Mouse (Mus musculus) midbrain, postnatal 0 days (tissue): ENCODE results near the gene Ftl1. TPM values are rescaled to one million over a fixed set of nuclear protein-coding genes. Genes with fewer than 3 reads are reported as not detected.

Experiments used
- ATAC-seq: fragments of 200-750 bp; cut with Nextera tagmentation; 2 replicates; pipeline ENCODE4 v1.8.0; 2017; ENCODE audit warnings: moderate number of reproducible peaks, mild to moderate bottlenecking, moderate TSS enrichment, moderate library complexity; ENCODE audit not compliant: low FRiP score
- DNase-seq: peaks from one replicate; pipeline ENCODE4 v3.0.0-alpha.2; 2015; ENCODE audit warnings: low spot score
- H3K27ac ChIP-seq: fragments of 300-500 bp; sonication (generic); 2 replicates; pipeline ENCODE4 v1.5.1; 2014; ENCODE audit warnings: low read depth, mild to moderate bottlenecking, low read length, mixed read lengths
- H3K27me3 ChIP-seq: fragments of 300-500 bp; sonication (generic); 2 replicates; pipeline ENCODE4 v1.6.1; 2014; ENCODE audit warnings: low read length, control low read depth, mixed read lengths; ENCODE audit not compliant: insufficient read depth
- H3K36me3 ChIP-seq: fragments of 300-500 bp; sonication (generic); 2 replicates; pipeline ENCODE4 v1.6.1; 2014; ENCODE audit warnings: low read length, control low read depth, mixed read lengths; ENCODE audit not compliant: insufficient read depth
- H3K4me1 ChIP-seq: fragments of 300-500 bp; sonication (generic); 2 replicates; pipeline ENCODE4 v1.6.1; 2014; ENCODE audit warnings: mild to moderate bottlenecking, control low read depth, antibody characterized with exemption, low read length, mixed read lengths; ENCODE audit not compliant: insufficient read depth
- H3K4me2 ChIP-seq: fragments of 300-500 bp; sonication (generic); 2 replicates; pipeline ENCODE4 v1.6.1; 2014; ENCODE audit warnings: low read depth, mild to moderate bottlenecking, low read length, mixed read lengths; ENCODE audit not compliant: poor library complexity, severe bottlenecking
- H3K4me3 ChIP-seq: fragments of 300-500 bp; sonication (generic); 2 replicates; pipeline ENCODE4 v1.5.1; 2014; ENCODE audit warnings: low read depth, mild to moderate bottlenecking, low read length, moderate library complexity
- H3K9ac ChIP-seq: fragments of 300-500 bp; sonication (generic); replicated peaks from 2 replicates; pipeline ENCODE4 v1.6.1; 2014; ENCODE audit warnings: mild to moderate bottlenecking, low read length, moderate library complexity, mixed read lengths; ENCODE audit not compliant: poor library complexity, severe bottlenecking
- H3K9me3 ChIP-seq: fragments of 300-500 bp; sonication (generic); 2 replicates; pipeline ENCODE4 v1.6.1; 2016; ENCODE audit warnings: low read length, control low read depth
- CTCF ChIP-seq: IDR thresholded peaks from 2 replicates; pipeline ENCODE4 v1.5.1; 2016; ENCODE audit warnings: antibody characterized with exemption, mild to moderate bottlenecking
- WGBS: fragments of 180-500 bp; shearing (Covaris S2); extraction: QIAGEN DNeasy Blood & Tissue Kit; methylation state at CpG from one replicate; pipeline ENCODE4 v1.1.7; 2014; 5-methylcytosine and 5-hydroxymethylcytosine counted together
- polyA plus RNA-seq: library from polyadenylated mRNA; unstranded; fragments of >200 nt; fragmentation: Nextera tagmentation; extraction: Ambion mirVana; gene quantifications from 2 replicates; pipeline ENCODE4 v1.2.1, GENCODE M21; 2015
- total RNA-seq: library from RNA; depleted of rRNA; stranded (reverse); fragments of >200 nt; gene quantifications from 2 replicates; pipeline ENCODE4 v1.2.3, GENCODE M21; 2014

Gene Ftl1
- total and polyA plus RNA-seq, 2 experiments from 2014 or later, result 2,428 to 4,797 TPM

DNA sequence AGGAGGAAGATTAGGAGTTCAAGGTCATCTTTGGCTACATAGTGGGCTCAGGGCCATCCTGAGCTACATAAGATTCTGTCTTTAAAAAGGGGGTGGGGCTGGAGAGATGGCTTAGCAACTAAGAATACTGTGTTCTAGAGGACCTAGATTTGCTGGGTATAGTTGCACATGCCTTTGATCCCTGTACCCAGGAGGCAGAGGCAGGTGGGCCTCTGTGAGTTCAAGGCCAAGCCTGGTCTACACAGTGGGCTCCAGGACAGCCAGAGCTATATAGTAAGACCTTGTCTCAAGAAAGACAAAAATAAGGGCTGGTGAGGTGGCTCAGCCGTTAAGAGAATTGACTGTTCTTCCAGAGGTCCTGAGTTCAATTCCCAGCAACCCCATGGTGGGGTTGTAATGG lies 9.7 kb downstream of the Ftl1 start:
- no peaks in the 10 kb centered on the region for H3K4me1 ChIP-seq
- ATAC-seq, result no peak

DNA sequence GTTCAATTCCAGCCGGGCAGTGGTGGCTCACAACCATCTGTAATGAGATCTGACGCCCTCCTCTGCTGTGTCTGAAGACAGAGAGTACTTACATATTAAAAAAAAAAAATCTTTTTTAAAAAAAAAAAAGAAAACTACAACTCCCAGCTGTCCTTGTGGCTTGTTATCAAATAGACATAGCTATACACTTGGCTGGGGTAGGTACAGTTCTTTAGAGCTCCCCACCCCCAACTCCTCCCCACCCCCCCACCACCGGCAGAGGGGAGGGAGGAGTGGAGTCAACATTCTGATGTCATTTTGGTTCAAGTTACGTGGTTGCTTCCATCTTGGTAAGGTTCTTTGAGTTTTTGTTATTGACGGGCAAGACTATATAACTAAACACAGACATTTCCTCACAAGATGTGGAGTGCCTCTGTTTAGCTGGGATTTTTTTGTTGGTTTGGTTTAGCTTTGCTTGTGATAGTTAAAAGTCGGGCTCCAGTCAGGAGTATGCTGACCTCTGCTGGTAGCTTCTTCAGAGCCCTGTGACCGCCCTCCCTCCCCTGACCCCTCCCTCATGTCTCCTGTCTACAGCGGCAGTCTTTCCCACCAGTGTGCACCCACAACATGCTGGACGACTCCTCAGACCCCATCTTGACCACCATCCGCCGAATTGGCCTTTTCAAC lies 12.2 kb downstream of the Ftl1 start:
- no peaks in the 10 kb centered on the region for H3K27me3 ChIP-seq
- no peaks in the 10 kb centered on the region for H3K4me1 ChIP-seq
- peak; percentile 55 for DNase-seq
- no peak overlapping the region for H3K9ac ChIP-seq
- 42% methylated on average over 11 of the region's 11 CpGs for WGBS
- no peak overlapping the region for H3K27ac ChIP-seq
- ATAC-seq, result no peak
- peak; percentile 70 for TF ChIP-seq CTCF
- H3K9me3 ChIP-seq, result no peaks in the 10 kb centered on the region
- peaks cover 23% of the 10 kb centered on the region for H3K36me3 ChIP-seq
- H3K4me3 ChIP-seq, result no peak overlapping the region
- H3K4me2 ChIP-seq, result no peak overlapping the region

More for the DNA sequence above, 9.7 kb downstream of the Ftl1 start:
- no peak overlapping the region for H3K27ac ChIP-seq
- 96% methylated on average over 1 of the region's 1 CpGs for WGBS
- no peak for TF ChIP-seq CTCF
- no peaks in the 10 kb centered on the region for H3K9me3 ChIP-seq
- no peak overlapping the region for H3K9ac ChIP-seq
- peaks cover 20% of the 10 kb centered on the region for H3K36me3 ChIP-seq
- no peak overlapping the region for H3K4me2 ChIP-seq
- H3K4me3 ChIP-seq, result no peak overlapping the region
- H3K27me3 ChIP-seq, result no peaks in the 10 kb centered on the region
- DNase-seq, result no peak

DNA sequence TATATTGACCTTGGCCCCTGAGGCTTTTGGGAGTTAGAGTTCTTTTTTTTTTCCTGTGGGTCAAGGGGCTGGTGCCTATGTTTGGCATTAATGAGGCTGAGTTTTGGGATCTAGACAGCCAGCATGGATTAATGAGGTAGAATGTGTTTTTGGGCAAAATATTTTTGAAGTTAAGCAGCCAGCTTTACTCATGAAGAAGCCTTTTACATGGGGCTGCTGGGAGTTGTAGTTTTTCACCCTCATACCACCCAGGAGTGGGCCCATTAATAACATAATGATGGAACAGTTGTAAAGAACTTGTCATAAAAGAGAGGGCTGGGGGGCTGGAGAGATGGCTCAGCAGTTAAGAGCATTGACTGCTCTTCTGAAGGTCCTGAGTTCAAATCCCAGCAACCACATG lies 13.1 kb downstream of the Ftl1 start:
- Histone ChIP-seq H3K36me3 (peaks cover 23% of the 10 kb centered on the region), H3K4me2 (no peak overlapping the region), H3K4me1 (no peaks in the 10 kb centered on the region), H3K27ac (no peak overlapping the region), H3K27me3 (no peaks in the 10 kb centered on the region), H3K9ac (no peak overlapping the region), H3K4me3 (no peak overlapping the region), H3K9me3 (no peaks in the 10 kb centered on the region)
- DNase-seq (no peak), ATAC-seq (no peak)
- no peak for TF ChIP-seq CTCF

DNA sequence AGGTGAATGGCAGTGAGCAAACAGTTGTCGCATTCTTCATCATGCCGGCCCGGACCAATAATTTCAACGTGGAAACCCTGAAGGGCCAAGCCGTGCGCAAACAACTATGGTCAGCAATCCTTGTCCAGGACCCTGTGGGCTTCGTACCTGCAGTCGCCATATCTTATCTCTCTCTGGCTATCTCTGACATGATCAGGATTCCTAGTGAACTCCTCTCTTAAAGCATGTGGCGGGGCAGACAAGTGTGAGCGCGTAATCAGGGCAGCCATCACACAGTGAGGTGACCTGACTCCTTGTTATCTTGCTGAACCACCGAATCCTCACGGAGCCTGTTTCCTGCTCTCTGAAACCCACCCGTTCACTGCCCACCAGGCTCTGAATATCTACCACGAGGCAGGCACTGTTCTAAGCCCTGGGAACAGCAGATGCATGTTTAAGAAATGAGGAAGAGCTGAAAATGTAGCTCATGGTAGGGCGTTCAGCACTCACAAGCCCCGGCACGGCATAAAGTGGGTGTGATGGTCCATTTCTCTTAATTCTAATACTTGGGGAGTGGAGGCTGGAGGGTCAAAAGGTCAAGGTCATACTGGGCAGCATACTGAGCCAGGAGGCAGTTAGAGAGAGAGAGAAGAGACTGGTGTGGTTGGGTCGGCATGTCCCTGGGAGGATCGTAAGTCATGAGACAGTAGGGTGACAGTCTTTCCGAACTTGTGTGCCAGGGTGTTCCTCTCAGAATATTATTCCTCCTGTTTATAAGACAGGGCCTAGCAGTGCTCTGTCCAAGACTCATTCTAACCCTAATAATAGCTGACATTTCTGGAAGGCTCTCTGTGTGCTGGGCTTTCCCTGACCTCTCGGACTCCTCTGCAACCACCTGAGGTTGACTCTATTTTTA lies 15.9 kb downstream of the Ftl1 start:
- DNase-seq (no peak), ATAC-seq (no peak)
- Histone ChIP-seq H3K4me3 (no peak overlapping the region), H3K27ac (no peak overlapping the region), H3K4me1 (no peaks in the 10 kb centered on the region), H3K27me3 (no peaks in the 10 kb centered on the region), H3K9me3 (no peaks in the 10 kb centered on the region), H3K9ac (no peak overlapping the region), H3K36me3 (peaks cover 32% of the 10 kb centered on the region), H3K4me2 (no peak overlapping the region)
- WGBS, result 92% methylated on average over 22 of the region's 22 CpGs
- no peak for TF ChIP-seq CTCF

DNA sequence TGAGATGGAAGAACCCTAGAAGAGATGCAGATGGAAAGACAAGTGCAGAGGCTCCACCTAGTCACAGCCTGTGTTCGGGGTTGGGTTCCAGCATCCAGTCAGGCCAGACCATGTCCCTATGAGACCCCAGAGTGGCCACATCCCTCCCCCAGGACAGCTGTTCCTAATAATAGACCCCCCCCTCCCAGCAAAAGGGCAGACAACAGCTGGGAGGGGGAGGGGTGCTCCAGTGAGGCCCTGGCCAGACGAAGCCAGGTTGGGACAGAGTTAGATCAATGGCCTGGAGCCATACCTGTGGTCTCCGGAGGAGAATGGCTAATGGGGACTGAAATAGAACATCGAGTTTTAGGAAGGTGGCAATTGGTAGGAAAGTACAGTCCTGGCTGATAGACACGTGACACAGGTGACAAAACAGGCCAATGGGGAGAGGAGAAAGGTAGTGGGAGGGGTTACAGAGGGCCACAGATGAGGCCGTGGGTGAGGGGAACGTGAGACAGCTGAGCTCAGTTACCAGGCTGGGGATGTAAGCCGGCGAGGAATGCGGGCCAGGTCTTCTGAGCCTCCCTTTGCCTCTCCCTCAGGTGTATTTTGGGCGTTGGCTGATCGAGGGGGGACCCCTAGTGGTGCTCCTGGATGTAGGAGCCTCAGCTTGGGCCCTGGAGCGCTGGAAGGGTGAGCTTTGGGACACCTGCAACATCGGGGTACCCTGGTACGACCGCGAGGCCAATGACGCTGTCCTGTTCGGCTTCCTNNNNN lies 22.0 kb downstream of the Ftl1 start, which contains the start of gene Ruvbl2:
Gene Ruvbl2, minus strand, starts transcription at position 576 of the 756 bp plus-strand sequence.
- H3K4me3 ChIP-seq, result no peak within 1 kb of the TSS

More for the DNA sequence above, 22.0 kb downstream of the Ftl1 start, which contains the start of gene Ruvbl2:
- Histone ChIP-seq H3K4me1 (peaks cover 15% of the 10 kb centered on the region; the same call in 1 of the 2 replicates), H3K9me3 (no peaks in the 10 kb centered on the region), H3K27me3 (no peaks in the 10 kb centered on the region), H3K4me2 (peak within 1 kb of the TSS; percentile 21), H3K9ac (0 out of 2 replicates have a peak within 1 kb of the TSS, but pooled peaks have one; percentile 19), H3K36me3 (peaks cover 10% of the 10 kb centered on the region), H3K27ac (no peak within 1 kb of the TSS)
- TF ChIP-seq CTCF, result peak; percentile 22; the same call in 1 of the 2 replicates
- ATAC-seq (no peak), DNase-seq (no peak)
- 25% methylated on average over 19 of the region's 19 CpGs for WGBS
